Mouse (Mus musculus): ENCODE measurements around the gene Dbh. TPM values are rescaled to one million over a fixed set of nuclear protein-coding genes. Genes with fewer than 3 reads are reported as not detected.

Dbh gene
- polyA plus RNA-seq, 1 experiment from 2014 or later, result 0.07 TPM

- WGBS, result 79% methylated on average over 2 of the region's 2 CpGs
These were observed 1.0 kb downstream of the Dbh start for GRCm38 (mm10) chr2:27166074-27166473.

GRCm38 (mm10) chr2:27166999-27167398 lies 2.0 kb downstream of the Dbh start:
- H3K4me3 ChIP-seq, result no peak overlapping the region
- WGBS, result 5% methylated on average over 2 of the region's 2 CpGs
- no peak overlapping the region for H3K4me2 ChIP-seq
- no peaks in the 10 kb centered on the region for H3K36me3 ChIP-seq
- 0 out of 2 replicates have a peak, but pooled peaks cover 12% of the 10 kb centered on the region for H3K27me3 ChIP-seq
- ATAC-seq (ENCODE audit: insufficient number of reproducible peaks, insufficient read depth, low FRiP score, low TSS enrichment, low read depth), result no peak
- peaks cover 22% of the 10 kb centered on the region for H3K4me1 ChIP-seq
- peak overlapping the region; percentile 72 for H3K27ac ChIP-seq
- H3K9me3 ChIP-seq, result no peaks in the 10 kb centered on the region
- H3K9ac ChIP-seq, result peak overlapping the region; percentile 46; the same call in 1 of the 2 replicates

More at GRCm38 (mm10) chr2:27166074-27166473, 1.0 kb downstream of the Dbh start:
- ATAC-seq (ENCODE audit: insufficient number of reproducible peaks, insufficient read depth, low FRiP score, low TSS enrichment, low read depth), result no peak
- Histone ChIP-seq H3K36me3 (no peaks in the 10 kb centered on the region), H3K4me2 (no peak overlapping the region), H3K4me3 (no peak overlapping the region), H3K4me1 (peaks cover 22% of the 10 kb centered on the region), H3K27ac (no peak overlapping the region), H3K27me3 (peaks cover 12% of the 10 kb centered on the region; the same call in 1 of the 2 replicates), H3K9me3 (no peaks in the 10 kb centered on the region), H3K9ac (no peak overlapping the region)

- WGBS, result 72% methylated on average over 2 of the region's 2 CpGs
- ATAC-seq (ENCODE audit: insufficient number of reproducible peaks, insufficient read depth, low FRiP score, low TSS enrichment, low read depth), result no peak
- H3K4me3 ChIP-seq, result no peak overlapping the region
These were observed 9.2 kb downstream of the Dbh start for GRCm38 (mm10) chr2:27174242-27174641.

GRCm38 (mm10) chr2:27175696-27176267 lies 10.7 kb downstream of the Dbh start:
- no peak overlapping the region for H3K4me3 ChIP-seq
- no peak overlapping the region; the same call in 1 of the 2 replicates for H3K9ac ChIP-seq
- no peak overlapping the region for H3K4me2 ChIP-seq
- no peak for ATAC-seq (ENCODE audit: insufficient number of reproducible peaks, insufficient read depth, low FRiP score, low TSS enrichment, low read depth)
- WGBS, result 74% methylated on average over 10 of the region's 10 CpGs
- no peaks in the 10 kb centered on the region for H3K9me3 ChIP-seq
- no peaks in the 10 kb centered on the region for H3K36me3 ChIP-seq
- H3K27me3 ChIP-seq, result no peaks in the 10 kb centered on the region
- H3K4me1 ChIP-seq, result peaks cover 4% of the 10 kb centered on the region; the same call in 1 of the 2 replicates
- H3K27ac ChIP-seq, result no peak overlapping the region

More at GRCm38 (mm10) chr2:27174242-27174641, 9.2 kb downstream of the Dbh start:
- no peaks in the 10 kb centered on the region for H3K4me1 ChIP-seq
- no peak overlapping the region for H3K27ac ChIP-seq
- no peak overlapping the region for H3K4me2 ChIP-seq
- no peaks in the 10 kb centered on the region for H3K27me3 ChIP-seq
- H3K36me3 ChIP-seq, result no peaks in the 10 kb centered on the region
- H3K9me3 ChIP-seq, result no peaks in the 10 kb centered on the region
- no peak overlapping the region for H3K9ac ChIP-seq

GRCm38 (mm10) chr2:27179101-27179500 lies 14.1 kb downstream of the Dbh start:
- WGBS, result 72% methylated on average over 8 of the region's 8 CpGs
- no peak for ATAC-seq (ENCODE audit: insufficient number of reproducible peaks, insufficient read depth, low FRiP score, low TSS enrichment, low read depth)
- H3K27ac ChIP-seq, result no peak overlapping the region

GRCm38 (mm10) chr2:27181907-27182306 lies 16.9 kb downstream of the Dbh start:
- Histone ChIP-seq H3K4me1 (peaks cover 4% of the 10 kb centered on the region), H3K36me3 (no peaks in the 10 kb centered on the region), H3K4me3 (no peak overlapping the region), H3K27me3 (no peaks in the 10 kb centered on the region), H3K9ac (no peak overlapping the region), H3K4me2 (no peak overlapping the region), H3K9me3 (no peaks in the 10 kb centered on the region), H3K27ac (no peak overlapping the region)
- no peak for ATAC-seq (ENCODE audit: insufficient number of reproducible peaks, insufficient read depth, low FRiP score, low TSS enrichment, low read depth)
- WGBS, result 71% methylated on average over 4 of the region's 4 CpGs

More at GRCm38 (mm10) chr2:27179101-27179500, 14.1 kb downstream of the Dbh start:
- no peaks in the 10 kb centered on the region for H3K27me3 ChIP-seq
- no peaks in the 10 kb centered on the region for H3K9me3 ChIP-seq
- no peak overlapping the region for H3K9ac ChIP-seq
- no peak overlapping the region for H3K4me3 ChIP-seq
- peaks cover 4% of the 10 kb centered on the region for H3K4me1 ChIP-seq
- H3K36me3 ChIP-seq, result no peaks in the 10 kb centered on the region
- no peak overlapping the region for H3K4me2 ChIP-seq

GRCm38 (mm10) chr2:27183734-27184133 lies 18.7 kb downstream of the Dbh start:
- no peak overlapping the region for H3K27ac ChIP-seq
- H3K4me1 ChIP-seq, result peaks cover 4% of the 10 kb centered on the region
- H3K9ac ChIP-seq, result no peak overlapping the region
- H3K27me3 ChIP-seq, result no peaks in the 10 kb centered on the region
- no peak overlapping the region for H3K4me3 ChIP-seq
- H3K9me3 ChIP-seq, result no peaks in the 10 kb centered on the region
- WGBS, result 77% methylated on average over 12 of the region's 12 CpGs
- no peak for ATAC-seq (ENCODE audit: insufficient number of reproducible peaks, insufficient read depth, low FRiP score, low TSS enrichment, low read depth)
- H3K4me2 ChIP-seq, result no peak overlapping the region
- H3K36me3 ChIP-seq, result no peaks in the 10 kb centered on the region

- H3K27me3 ChIP-seq, result no peaks in the 10 kb centered on the region
- H3K36me3 ChIP-seq, result no peaks in the 10 kb centered on the region
- no peak overlapping the region for H3K9ac ChIP-seq
- H3K4me2 ChIP-seq, result no peak overlapping the region
- no peak overlapping the region for H3K4me3 ChIP-seq
- ATAC-seq (ENCODE audit: insufficient number of reproducible peaks, insufficient read depth, low FRiP score, low TSS enrichment, low read depth), result no peak
- peaks cover 6% of the 10 kb centered on the region for H3K4me1 ChIP-seq
- H3K9me3 ChIP-seq, result no peaks in the 10 kb centered on the region
- H3K27ac ChIP-seq, result no peak overlapping the region
- 82% methylated on average over 6 of the region's 6 CpGs for WGBS
These were observed 22.5 kb downstream of the Dbh start for GRCm38 (mm10) chr2:27187531-27187930.

GRCm38 (mm10) chr2:27189994-27190393 lies 25.0 kb downstream of the Dbh start:
- Histone ChIP-seq H3K4me3 (no peak overlapping the region), H3K9me3 (no peaks in the 10 kb centered on the region), H3K9ac (no peak overlapping the region), H3K27me3 (no peaks in the 10 kb centered on the region), H3K36me3 (no peaks in the 10 kb centered on the region), H3K4me2 (no peak overlapping the region), H3K4me1 (peaks cover 6% of the 10 kb centered on the region; the same call in 1 of the 2 replicates), H3K27ac (no peak overlapping the region)
- ATAC-seq (ENCODE audit: insufficient number of reproducible peaks, insufficient read depth, low FRiP score, low TSS enrichment, low read depth), result no peak
- WGBS, result 35% methylated on average over 4 of the region's 4 CpGs

GRCm38 (mm10) chr2:27198551-27199246 lies 33.7 kb downstream of the Dbh start:
- ATAC-seq (ENCODE audit: insufficient number of reproducible peaks, insufficient read depth, low FRiP score, low TSS enrichment, low read depth), result no peak
- H3K27ac ChIP-seq, result no peak overlapping the region
- H3K4me3 ChIP-seq, result no peak overlapping the region
- H3K4me2 ChIP-seq, result no peak overlapping the region
- H3K9ac ChIP-seq, result no peak overlapping the region
- H3K9me3 ChIP-seq, result no peaks in the 10 kb centered on the region
- WGBS, result 42% methylated on average over 5 of the region's 5 CpGs
- H3K36me3 ChIP-seq, result no peaks in the 10 kb centered on the region
- no peaks in the 10 kb centered on the region for H3K4me1 ChIP-seq
- no peaks in the 10 kb centered on the region for H3K27me3 ChIP-seq

- Histone ChIP-seq H3K4me3 (no peak overlapping the region), H3K4me1 (no peaks in the 10 kb centered on the region), H3K27ac (no peak overlapping the region), H3K9ac (no peak overlapping the region), H3K9me3 (no peaks in the 10 kb centered on the region), H3K4me2 (no peak overlapping the region), H3K27me3 (no peaks in the 10 kb centered on the region), H3K36me3 (no peaks in the 10 kb centered on the region)
- WGBS, result 72% methylated on average over 1 of the region's 1 CpGs
- ATAC-seq (ENCODE audit: insufficient number of reproducible peaks, insufficient read depth, low FRiP score, low TSS enrichment, low read depth), result no peak
These were observed 35.6 kb downstream of the Dbh start for GRCm38 (mm10) chr2:27200586-27200985.

GRCm38 (mm10) chr2:27205666-27206065 lies 40.6 kb downstream of the Dbh start:
- WGBS, result 72% methylated on average over 10 of the region's 10 CpGs
- H3K9me3 ChIP-seq, result no peaks in the 10 kb centered on the region

More at GRCm38 (mm10) chr2:27205666-27206065, 40.6 kb downstream of the Dbh start:
- Histone ChIP-seq H3K36me3 (no peaks in the 10 kb centered on the region), H3K4me2 (no peak overlapping the region), H3K27me3 (no peaks in the 10 kb centered on the region), H3K4me3 (no peak overlapping the region), H3K4me1 (peaks cover 20% of the 10 kb centered on the region), H3K27ac (no peak overlapping the region), H3K9ac (no peak overlapping the region)
- ATAC-seq (ENCODE audit: insufficient number of reproducible peaks, insufficient read depth, low FRiP score, low TSS enrichment, low read depth), result no peak

All from embryonic facial prominence, embryonic 13.5 days (tissue).